Mouse (Mus musculus) inflammation-experienced regulatory T-cells, adult 6 months (primary cell): ENCODE measurements around the gene Ndst2. TPM values are rescaled to one million over a fixed set of nuclear protein-coding genes. Genes with fewer than 3 reads are reported as not detected.

ENCODE experiments used
- ATAC-seq: one replicate; pipeline ENCODE4 v1.8.0; 2017
- polyA plus RNA-seq, 3 experiments: library from polyadenylated mRNA; unstranded; fragments of 100-300 nt; shearing (Covaris generic); gene quantifications; one replicate each; pipeline ENCODE4 v1.2.1; 2017

The Ndst2 gene
- 10 to 100 TPM in 2 of 3 experiments, 1 to 10 TPM in 1; 7.4 to 14.6 (median 12.3) TPM for polyA plus RNA-seq

GRCm38 (mm10) chr14:20733952-20734774, at the start of gene Ndst2:
Gene Ndst2 (minus strand): TSS chr14:20734562.
- ATAC-seq = peak; percentile 95

- no peak for ATAC-seq
Observed at GRCm38 (mm10) chr14:20783526-20783925, 49.2 kb upstream of the Ndst2 start.

GRCm38 (mm10) chr14:20782860-20783259, 48.5 kb upstream of the Ndst2 start:
- no peak for ATAC-seq

- no peak for ATAC-seq
Observed at GRCm38 (mm10) chr14:20780217-20780616, 45.9 kb upstream of the Ndst2 start.

- ATAC-seq = no peak
Observed at GRCm38 (mm10) chr14:20778496-20778895, 44.1 kb upstream of the Ndst2 start.

GRCm38 (mm10) chr14:20775661-20776060, 41.3 kb upstream of the Ndst2 start:
- ATAC-seq = peak; percentile 70

DNA sequence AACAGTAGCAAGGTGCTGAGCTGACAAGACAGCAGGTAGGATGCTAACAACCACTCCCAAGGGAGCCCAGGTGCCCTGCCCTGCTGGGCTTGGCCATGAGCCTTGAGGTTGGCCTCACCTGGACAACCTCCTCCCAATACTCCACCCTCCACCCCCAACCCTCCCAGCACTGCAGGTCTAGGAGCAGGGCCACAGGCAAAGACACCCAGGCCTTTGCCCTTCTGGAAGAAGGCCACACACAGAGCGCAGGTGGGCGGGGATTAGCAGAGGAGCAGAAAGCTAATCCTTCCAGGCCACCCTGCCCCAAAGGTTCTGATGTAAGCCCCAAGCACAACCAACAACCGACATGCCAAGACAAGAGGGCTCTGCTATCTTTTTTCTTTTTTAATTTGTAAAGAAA, 39.0 kb upstream of the Ndst2 start:
- ATAC-seq = no peak

- ATAC-seq = no peak
Observed at GRCm38 (mm10) chr14:20772808-20773207, 38.4 kb upstream of the Ndst2 start.

- ATAC-seq = no peak
Observed at GRCm38 (mm10) chr14:20771941-20772340, 37.6 kb upstream of the Ndst2 start.

DNA sequence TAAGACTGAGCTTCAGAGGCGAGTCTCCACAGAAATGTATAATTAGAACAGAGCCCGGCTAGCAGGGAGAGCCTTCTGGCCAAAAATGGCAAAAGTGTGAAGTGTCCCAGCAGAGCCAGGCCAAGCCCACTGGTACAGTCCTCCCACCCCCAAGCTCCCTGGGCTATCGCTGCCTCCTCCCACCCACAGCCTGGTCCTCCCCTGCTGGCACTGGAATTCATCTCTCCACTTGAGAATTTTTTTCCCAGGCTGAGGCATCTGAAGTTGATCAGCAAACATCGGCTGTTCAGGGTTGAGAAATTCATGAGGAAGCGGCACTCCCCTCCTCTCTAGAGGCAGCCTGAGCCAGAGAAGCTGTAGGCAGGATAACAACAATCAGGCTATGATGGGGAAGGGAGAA, 34.2 kb upstream of the Ndst2 start:
- ATAC-seq = no peak

- ATAC-seq = no peak
Observed at GRCm38 (mm10) chr14:20767936-20768335, 33.6 kb upstream of the Ndst2 start.

GRCm38 (mm10) chr14:20765642-20766258, 31.4 kb upstream of the Ndst2 start:
- ATAC-seq = peak; percentile 95

DNA sequence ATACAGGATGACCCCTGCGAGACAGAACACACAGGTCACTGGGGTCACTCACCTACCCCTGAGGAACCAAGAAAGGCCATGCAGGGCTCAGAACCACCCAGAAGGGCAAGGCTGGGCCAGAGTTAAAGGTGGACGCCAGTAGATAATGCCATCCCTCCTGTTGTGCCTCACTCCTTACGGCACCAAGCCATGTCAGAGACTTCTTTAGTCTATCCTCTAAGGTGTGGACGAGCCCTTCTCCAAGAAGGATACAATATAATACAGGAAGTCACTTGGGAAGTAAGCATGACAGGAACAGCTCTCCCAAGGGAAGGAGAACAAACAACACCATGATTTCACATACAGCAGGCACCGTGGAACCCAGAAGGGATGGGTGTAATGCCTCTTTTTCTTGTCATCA, 30.6 kb upstream of the Ndst2 start:
- ATAC-seq = no peak

DNA sequence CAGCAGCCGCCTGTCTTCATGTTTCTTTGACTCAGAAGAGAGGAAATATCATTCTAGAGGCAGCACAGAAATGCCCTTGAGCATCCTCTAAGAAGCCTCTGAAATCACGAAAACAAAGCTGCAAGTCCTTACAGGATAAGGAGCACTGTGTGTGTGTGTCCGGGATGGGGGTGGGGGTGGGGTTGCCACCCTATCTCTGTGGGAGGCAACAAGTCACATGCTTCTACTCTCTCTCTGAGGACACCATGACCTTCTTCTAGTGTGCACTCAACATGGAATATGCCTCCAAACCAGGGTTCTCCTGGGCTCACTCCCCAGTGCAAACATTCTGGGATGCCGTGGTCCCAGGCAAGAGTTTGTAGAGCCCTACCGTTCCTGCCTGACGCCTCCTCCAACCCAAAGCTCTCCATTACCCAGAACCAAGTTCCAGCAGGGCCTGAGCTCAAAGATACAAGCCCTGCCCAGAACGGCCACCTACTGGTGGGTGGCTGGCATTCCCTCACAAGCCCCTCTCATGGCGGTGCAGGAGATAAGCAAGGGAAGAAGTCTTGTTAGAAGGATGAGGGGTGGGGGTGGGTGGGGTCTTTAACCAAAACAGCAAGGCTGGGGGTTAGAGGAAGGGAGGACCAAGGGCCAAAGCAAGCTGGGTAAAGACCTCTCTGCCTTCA, 24.5 kb upstream of the Ndst2 start:
- ATAC-seq = no peak

- no peak for ATAC-seq
Observed at GRCm38 (mm10) chr14:20757370-20757907, 23.1 kb upstream of the Ndst2 start.

DNA sequence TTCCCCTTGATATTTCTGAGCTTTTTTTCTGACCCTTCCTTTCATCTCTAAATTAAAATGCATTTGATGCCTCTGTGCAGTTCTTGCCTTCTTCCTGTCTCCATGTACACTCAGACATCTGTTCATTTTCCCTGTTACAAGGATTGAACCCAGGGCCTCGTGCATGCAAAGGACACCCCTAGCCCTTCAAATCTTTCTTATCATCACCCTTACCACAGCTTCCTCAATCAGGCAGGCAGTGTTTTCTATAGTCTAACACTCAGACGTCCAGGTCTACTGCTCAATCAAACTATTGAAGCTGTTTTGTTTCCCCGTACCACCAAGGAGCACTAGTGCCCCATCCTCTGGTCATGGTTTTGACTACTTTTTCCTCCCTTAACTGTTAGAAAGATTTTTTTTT, 19.4 kb upstream of the Ndst2 start:
- no peak for ATAC-seq

- ATAC-seq = no peak
Observed at GRCm38 (mm10) chr14:20750503-20750902, 16.1 kb upstream of the Ndst2 start.

GRCm38 (mm10) chr14:20749494-20750051, 15.2 kb upstream of the Ndst2 start:
- no peak for ATAC-seq

DNA sequence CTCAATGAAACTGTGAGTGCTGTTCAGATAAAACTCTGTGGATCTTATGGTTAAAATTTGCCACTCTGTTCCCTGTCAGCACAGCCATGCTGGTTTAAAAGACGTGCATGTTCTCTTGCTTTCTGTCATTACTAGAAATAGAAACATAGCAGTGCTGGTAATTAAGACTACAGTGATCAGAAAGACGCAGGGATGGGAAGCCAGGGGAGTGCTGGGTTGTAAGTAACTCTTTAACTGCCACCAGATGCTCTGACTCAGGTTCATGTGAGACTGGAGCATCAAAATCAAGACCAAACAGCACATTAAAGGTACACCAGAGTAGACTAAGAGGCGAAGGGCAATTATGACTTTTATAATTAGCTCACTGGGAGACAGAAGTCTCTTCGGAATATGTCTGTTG, 14.0 kb upstream of the Ndst2 start:
- ATAC-seq = no peak

- ATAC-seq = no peak
Observed at GRCm38 (mm10) chr14:20746935-20747334, 12.6 kb upstream of the Ndst2 start.

GRCm38 (mm10) chr14:20743614-20744013, 9.3 kb upstream of the Ndst2 start:
- no peak for ATAC-seq

GRCm38 (mm10) chr14:20741301-20741700, 6.9 kb upstream of the Ndst2 start:
- no peak for ATAC-seq

- no peak for ATAC-seq
Observed at GRCm38 (mm10) chr14:20738511-20738910, 4.1 kb upstream of the Ndst2 start.
